Mouse (Mus musculus) 3T3-L1 (cell line): Measurements from ENCODE around the gene Timm50.

Experiments
- DNase-seq: peaks from one replicate; pipeline ENCODE4 v3.0.0-alpha.2; 2015; ENCODE audit warnings: low read depth, low spot score

The Timm50 gene

DNA sequence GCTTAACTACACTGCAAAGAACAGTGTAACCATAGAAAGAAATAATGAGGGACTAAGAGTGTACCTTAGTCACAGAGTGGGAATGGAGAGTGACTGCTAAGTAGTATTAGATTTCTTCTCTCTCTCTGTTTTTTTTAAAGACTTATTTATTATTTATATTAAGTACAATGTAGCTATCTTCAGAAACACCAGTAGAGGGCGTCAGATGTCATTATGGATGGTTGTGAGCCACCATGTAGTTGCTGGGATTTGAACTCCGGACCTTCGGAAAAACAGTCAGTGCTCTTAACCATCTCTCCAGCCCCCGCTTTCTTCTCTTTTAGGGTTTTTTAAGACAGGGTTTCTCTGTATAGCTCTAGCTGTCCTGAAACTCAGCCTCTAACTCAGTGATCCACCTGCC, 14.6 kb upstream of the Timm50 start:
- no peak for DNase-seq

DNA sequence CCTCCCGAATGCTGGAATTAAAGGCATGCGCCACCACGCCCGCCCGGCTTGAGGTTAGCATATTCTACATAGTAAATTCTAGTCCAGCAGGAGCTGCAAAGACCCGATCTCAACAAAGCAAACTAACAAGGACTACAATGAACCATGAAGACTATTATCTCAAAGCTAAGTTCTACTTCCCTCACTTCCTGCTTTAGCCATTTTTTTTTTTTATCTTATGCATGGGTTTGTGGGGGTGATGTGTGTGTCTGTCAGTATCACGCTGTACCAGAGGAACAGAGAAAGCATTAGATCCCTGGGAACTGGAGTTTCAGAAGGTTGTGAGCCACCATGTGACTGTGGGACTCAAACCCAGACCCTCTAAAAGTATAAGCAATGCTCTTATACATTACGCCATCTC, 13.4 kb upstream of the Timm50 start:
- no peak for DNase-seq

DNA sequence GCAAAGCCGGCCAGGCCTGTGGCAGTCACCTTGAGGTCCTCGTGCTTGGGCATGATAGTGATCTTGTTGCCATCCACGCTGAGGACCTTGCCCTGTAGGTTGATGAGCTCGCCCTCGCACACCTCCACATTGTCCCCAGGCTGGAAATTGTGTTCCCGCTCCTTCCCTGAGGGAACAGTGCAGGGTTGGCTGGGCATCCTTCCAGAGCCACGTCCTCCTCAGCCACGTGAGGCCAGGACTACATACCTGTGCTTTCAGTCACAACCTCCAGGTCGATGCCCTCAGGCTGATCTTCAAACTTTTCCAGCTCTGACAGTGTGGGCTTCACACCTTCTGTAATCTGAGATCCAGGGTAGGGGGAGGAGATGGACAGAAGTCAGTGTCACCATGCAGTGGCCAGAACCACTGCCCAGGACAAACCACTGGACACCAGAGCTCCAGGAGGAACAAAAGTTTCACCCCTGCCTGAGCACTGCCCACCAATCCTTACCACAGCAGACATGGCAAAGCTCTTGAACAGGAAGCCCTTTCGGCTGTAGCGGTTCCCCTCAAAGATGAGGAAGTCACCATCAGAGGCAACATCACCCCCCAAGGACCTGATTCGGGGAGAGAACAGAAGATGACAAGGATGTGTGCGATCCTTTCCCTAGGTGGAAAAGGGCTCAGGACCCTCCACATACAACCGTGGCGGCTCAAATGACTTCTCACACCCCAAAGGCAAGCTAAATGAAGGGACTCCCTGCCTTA, 10.3 kb upstream of the Timm50 start:
- no peak for DNase-seq

DNA sequence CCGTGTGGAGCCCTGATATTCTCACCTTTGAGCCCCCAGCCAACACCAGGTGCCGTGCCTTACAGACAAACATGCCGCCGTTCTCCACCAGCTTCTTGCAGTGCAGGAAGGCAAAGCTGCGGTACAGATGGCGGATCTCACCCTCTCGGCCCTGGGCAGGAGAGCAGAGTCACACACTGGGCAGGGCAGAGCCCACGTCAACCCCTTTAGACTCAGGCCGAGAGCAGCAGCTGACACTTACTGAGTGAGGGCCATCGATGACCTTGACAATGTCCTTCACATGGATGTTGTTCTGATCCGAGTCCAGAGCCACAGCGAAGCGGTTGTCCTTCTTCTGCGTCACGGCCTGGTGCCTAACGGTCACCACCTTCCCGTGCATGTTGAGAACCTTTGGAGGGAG, 6.8 kb upstream of the Timm50 start:
- DNase-seq = no peak

DNA sequence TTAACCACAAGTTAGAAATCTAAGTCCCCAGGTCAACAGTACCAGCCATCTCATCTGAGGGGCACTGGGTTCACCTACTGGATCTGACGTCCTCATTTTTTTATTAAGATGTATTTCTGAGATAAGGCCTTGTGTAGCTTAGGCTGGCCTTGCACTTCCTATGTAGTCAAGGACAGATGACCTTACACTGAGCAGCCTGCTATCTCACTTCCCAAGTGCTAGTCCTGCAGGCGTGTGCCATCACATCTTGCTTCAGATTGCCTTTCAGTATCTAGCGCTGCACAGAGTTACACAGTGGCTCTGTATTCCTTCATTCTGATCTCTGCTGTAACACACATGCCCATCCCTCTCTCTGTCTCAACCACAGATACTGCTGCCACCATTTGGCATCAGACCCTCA, 6.2 kb upstream of the Timm50 start:
- no peak for DNase-seq

DNA sequence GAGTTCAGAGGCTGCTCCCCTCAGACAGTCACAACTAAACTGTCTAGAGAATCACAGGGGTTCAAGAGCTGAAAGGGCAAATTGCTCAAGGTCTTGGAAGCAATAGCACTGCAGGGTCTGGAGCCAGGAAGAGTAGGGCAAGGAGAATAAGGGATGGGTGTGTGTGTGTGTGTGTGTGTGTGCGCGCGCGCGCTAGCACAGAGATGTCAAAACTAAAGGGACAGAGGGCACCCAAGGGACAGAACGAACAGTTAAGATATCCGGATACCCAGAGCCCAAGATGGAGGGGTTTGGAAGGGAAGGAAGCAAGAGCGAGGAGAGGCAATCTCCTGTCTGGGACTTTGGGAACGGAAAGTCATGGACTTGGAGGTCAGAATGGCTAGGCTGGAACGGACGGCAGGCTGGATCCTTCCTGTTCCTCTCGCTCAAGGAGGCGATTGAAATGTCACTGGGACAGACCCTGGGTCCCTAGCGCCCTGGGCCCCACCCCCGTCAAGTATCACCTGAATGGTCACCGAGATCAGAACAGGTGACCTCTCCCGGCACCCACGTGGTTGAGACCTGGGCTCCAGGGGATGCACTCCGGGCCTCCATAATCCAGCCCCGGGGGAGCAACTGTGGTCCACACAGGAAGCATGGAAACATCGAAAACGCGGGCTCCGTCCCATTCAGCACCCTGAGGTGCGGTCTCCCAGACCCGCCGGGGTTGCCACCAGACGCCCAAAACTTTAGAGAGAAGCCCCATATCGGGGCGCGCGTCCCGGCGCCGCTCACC, 534 bp downstream of the Timm50 start:
- DNase-seq = peak; percentile 11

DNA sequence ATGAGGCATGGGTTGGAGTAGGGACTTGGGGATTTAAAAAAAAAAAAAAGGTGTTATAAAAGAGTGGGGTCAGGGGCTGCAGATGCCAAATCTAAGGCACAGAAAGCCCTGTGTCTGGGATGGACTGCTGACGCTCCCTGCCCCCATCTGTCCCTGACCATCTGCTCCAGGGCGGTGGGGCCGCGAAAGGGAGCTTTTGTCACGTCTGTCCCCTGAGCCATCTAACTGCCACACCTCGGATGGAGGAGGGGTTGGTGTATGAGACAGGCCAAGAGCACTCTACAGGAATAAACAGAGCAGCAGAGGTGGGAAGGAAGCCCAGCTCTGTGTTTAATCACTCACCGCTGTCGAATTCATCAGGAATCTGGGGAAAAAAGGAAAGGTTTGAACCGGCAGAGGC, 2.1 kb downstream of the Timm50 start:
- no peak for DNase-seq

DNA sequence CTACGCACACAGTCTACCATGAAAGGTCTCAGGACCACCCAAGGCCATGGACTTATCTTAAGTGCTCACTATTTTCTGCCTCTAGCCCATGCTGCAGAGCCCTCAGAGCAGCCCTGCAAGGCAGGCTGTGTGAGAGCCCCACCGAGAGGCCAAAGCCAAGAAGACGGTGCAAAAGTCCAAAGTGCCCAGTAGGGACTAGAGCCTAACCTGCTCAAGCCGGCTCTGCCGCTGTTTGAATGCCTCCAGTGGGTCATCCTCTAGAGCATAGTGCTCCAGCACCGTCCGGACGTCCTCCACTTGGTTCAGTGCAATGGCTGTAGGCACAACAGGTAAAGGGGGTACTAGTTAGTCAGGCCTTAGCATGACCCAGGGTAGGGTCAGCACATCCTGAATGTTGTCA, 5.7 kb downstream of the Timm50 start:
- DNase-seq = no peak

DNA sequence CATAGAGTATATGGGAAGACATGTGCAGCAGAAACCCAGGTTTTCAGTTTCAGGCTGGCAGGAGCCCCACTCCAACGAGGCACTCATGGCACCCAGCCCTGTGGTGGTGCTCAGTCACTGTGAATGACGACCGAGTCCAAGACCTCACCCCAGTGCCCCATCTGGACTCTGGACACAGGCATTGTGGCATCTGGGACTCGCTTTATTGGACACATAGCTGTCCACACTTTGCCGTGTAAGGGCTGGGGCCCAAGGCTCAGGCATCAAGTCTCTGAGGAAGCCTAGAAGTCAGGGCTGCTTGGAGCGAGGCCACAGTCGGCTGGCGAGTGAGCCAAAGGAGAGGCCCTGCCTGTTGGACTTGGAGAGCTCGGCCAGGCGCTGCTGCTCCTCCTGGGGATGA, 6.2 kb downstream of the Timm50 start:
- DNase-seq = no peak

DNA sequence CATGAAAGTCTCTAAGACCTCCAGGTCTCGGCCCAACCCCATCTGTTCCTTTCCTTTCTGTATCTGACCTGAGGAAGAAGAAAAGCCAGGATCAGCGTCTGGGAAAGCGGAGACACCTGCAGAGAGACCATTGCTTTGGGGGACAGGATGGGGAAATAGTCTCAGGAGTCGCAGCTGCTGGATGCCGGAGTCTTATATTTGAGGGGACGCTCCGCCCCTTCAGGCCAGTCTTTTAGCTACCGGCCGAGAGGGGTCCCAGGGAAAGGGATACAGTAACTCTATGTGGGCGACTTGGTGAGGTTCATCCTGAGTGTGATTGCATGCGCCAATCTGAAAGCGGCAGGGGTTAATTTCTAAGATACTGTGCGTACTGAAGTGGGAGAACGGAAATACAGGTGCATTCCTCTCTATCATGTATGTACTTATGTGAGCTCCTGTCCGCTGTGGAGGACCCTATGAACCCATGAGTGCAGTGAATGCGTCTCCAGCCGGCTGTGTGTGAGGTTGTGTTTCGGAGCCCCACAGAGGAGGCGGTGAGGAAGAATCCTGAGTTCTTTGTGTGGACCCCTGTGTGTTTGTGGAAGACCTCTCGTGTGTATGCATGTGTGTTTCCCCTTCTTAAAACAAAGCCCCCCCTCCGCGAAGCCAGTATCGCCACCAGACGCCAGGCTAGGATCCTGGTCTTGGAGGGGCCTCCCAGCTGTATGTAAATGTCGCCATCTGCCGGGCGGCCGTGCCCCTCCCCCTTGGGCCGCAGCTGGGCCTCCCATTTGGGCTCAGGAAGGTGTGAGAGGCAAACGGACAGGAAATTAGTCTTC, 10.0 kb downstream of the Timm50 start, which contains the start of gene Dll3:
Dll3 (minus strand) TSS at position 623 of the 818 bp plus-strand sequence.
- DNase-seq = peak; percentile 31

DNA sequence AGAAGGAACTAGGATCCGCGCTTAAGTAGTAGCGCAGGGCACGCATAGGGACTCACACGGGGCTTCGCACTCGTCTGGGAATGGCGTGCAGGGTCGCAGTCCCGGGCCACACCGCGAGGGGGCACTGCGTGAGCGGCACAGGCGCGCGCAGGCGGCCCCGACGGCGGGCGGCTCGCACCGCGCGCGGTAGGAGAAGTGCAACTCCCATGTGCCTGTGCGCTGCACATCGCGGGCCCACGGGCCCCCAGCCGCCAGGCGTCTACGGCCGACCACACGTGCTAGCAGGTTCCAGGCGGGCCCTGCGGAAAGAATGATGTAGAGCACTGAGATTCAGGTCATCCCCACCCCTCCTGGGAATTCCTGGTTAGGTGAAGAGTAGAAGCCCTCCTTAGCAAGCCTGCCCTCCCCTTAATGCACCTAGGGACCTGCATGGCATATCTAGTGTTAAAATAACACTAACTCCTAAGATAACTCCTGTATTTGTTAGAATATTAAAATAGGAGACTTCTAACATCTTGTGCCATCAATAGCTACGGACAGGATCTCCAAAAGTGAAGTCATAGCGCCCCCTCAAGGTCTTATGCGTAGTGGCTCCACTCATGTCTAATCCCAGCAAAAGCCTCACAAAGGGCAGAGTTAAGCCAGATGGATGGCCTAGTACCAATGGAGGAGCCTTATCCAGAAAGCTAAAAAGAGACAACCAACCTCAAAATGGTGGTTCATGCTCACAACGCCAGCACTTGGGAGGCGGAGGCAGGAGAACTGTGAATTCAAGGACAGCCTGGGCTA, 12.8 kb downstream of the Timm50 start:
- DNase-seq = peak; percentile 65

DNA sequence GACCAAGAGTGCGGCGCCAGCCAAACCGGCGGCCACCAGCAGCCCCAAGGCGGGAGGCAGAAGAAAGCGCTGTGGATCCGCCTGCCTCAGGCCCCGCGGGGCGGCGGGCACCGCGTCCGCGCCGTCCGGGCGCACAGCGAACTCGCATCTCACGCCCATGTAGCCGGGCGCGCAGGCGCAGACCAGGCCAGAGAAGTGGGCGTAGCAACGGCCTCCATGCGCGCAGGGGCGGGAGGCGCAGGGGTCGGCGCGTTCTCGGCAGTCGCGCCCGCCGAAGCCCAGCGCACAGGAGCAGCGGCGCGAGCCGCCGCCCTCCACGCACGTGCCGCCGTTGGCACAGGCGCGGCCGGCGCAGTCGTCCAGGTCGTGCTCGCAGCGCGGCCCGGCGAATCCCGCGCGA, 17.4 kb downstream of the Timm50 start:
- DNase-seq = no peak

DNA sequence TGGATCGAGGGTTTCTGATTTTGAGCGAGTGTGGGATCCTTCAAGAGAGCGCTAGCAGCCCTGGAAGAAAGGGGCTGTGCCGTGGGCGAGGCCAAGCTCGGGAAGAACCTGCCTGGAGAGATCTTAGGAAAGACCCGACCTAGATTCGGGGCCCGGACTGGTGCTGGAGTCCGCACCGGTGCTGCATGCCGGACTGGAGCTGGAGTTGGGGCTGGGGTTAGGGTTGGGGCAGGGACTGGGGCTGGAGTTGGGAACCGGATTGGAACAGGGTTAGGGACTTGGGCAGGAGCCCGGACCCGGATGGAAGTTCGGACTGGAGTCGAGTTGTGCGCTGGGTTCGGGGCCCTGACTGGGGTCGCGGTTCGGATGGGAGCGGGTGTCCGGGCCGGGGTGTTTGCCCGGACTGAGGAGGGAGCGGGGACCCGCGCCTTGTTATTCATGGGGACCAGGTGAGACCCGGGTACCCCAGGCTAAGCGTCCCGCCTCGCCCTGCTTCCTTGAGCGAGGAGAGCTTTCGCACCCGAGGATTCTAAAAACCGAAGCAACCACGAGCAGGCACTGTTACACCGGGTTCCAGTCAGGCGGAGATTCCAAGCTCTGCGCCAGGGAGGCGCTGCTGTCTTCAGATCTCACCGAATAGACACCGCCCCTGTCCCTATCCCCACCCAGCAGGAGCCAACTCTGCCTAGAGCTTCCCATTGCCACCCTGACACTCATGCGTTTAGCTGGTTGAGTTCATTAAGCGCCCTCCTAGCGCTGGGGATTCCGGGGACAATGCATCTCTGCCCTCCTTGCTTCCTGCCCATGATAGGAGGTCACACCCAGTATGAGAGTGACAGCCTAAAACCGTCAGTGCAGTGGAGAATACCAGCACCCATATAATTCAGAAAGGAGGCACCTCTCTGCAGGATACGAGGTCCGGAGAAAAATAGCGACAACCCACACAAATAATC, 21.0 kb downstream of the Timm50 start, which contains the start of gene Selenov:
Selenov (minus strand) TSS at position 549 of the 953 bp plus-strand sequence.
- DNase-seq = no peak

DNA sequence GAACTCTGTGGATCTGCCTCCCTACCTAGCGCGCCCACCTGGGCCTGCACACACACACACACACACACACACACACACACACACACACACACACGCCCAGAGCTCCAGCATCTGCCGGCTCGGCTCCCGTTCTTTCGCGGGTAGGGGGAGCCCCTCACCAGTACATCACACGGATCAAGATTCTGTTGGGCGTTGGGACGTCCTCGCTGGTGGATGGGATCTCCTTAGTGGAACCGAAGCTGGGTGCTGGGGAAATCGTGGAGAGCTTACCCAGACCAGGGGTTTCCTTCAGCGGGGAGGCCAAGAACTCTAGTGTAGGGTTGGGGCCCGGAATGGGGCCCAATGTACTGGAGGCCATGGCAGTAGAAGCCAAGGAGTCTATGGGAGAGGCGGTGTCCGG, 21.7 kb downstream of the Timm50 start:
- DNase-seq = no peak

DNA sequence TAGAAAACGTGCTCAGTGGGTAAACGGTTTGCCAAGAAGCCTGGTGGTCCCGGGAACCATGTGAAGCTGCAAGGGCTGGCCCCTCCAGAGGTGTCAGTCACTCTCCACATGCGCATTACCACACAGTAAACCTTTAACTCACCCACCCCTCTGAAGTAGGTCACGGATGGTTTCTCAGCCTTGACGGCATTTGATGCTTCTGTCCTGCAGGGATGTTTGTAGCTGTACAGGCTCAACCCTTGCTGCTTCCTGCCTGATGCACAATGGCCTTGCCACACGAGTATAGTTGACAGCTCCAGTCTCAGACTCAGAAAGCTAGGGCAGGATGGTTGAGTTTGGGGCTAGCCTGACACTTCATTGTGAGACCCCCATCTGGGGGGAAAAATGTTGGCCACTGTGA, 31.2 kb downstream of the Timm50 start:
- DNase-seq = no peak

DNA sequence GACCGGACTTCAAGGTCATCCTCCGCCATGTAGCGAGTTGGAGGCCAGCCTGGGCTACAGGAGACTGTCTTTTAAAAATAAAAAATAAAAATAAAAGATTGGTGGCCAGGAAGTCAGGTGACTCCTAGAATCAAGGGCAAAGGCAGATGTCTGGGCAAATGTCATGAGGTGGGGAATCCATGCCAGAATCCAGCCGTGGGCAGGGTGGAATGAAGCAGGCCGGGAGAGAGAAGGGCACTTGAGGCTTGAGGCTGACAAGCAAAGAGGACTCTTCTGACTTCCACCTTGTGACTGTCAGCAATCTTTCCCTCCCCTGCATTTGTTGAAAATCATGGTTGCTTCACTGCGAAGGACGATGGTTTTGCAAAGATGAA, 33.6 kb downstream of the Timm50 start:
- DNase-seq = peak; percentile 25

DNA sequence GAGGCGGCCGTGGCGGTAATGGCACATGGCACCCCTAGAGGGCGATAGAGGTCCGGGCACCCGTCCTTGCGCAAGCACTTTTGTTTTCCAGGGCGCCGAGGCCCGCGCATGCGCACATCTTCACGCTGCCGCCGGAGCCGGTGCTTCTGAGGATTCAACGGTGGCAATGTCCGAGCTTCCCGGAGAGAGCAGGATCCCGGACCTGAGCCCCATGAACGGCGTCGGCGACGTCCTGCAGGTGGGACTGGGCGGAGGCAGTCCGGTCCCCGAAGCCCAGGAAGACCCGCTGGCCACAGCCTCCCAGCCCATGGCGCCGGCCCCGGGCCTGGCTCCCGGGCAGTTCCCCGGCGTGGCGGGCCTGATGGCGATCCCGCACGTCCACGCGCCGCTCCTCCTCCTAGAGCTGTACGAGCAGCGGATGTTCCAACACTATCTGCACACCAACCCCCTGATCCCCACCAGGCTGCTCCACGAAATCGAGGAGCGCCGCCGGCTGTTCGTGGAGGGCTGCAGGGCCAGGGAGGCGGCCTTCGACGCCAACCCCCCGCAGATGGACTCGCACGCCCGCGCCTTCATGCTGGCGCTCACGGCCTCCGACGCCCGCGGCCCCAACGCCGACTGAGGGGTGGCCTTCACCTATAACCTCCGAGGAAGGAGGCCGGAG, 34.1 kb downstream of the Timm50 start, which contains the start of gene Eid2b:
Eid2b (plus strand) TSS at position 125 of the 664 bp plus-strand sequence.
- peak; percentile 90 for DNase-seq

DNA sequence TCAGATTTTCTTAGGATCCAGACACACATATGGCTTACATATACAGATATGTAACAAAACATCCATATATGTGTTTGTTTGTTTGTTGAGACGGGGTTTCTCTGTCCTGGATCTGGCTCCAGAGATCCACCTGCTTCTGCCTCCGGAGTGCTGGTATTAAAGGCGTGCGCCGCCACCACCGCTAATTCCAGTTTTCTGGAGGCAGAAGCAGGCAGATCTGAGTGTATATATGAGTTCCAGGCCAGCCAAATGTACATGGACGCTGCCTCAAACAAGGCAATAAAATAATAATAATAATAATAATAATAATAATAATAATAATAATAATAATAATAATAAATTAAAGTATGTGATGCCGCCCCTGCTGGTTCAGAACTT, 34.6 kb downstream of the Timm50 start:
- DNase-seq = no peak

DNA sequence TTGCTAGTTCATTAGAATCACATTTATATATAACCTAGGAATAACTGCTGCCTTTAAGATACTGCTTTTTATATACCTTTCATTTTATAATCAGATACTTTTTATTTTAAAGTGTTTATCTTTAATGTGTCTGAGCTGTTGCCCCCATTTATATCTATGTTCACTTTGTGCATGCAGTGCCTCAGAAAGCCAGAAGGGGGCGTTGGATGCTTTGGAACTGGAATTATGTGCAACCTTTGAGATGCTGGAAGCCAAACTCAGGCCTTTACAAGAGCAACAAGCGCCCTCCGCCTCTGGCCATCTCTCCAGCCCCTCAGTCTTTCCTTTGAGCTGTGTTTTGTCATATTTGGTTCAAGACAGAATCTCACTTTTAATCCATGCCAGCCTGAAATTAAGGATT, 40.1 kb downstream of the Timm50 start:
- DNase-seq = no peak

DNA sequence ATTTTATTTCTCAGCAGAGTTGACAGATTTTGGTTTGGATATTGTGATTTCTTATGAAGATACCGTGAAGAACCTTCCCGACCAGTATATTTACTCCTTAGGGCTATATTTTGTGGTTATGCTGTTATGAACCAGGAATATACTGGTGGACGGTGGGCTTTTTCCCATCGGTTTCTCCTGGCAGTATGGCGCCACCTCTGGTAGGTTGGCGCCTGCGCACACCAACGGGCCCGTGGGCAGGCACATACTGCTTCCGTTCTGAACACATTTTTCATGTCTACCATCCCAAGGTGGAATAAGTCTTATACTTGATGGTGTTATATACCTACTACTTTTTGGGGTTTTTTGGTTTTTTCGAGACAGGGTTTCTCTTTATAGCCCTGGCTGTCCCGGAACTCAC, 42.5 kb downstream of the Timm50 start:
- DNase-seq = no peak
